ENCODE assay signal across 8 mouse cellular contexts in the genomic region with DNA sequence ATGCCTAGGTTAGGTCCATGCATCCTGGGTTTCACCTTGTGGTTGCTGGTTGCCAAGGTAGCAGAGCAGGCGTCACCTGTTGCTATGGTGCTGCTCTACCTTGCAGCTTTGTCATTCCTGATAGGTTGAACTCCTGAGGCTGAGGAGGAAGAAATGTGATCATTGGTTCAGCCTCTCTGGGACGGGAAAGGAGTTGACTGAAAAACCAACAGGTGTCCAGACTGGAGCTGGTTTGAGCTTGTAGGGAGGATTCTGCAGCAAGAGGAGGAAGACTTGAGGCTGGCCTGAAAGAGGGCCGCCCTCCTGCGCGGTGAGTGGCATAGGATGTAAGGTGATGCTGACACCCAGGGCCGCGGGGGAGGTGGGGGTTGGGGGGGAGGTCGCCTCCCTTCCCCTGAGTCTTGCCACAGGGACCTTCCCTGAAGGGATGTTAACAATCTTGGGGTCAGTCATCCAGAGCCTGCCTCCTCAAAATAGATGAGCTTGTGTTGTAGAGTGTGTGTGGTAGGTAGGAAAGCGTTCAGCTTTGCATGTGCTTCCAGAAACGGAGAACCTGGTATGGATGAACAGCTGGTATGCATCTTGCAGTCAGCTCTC. TPM values are rescaled to one million over a fixed set of nuclear protein-coding genes. Genes with fewer than 3 reads are reported as not detected.
DNase-seq lines count a peak whose midpoint lies in the region; ATAC-seq lines count a peak whose summit lies in the region.

No protein-coding gene starts in this region.

- no peaks in the 10 kb centered on the region for H3K27me3 ChIP-seq in hindbrain, embryonic 10.5 days (ENCODE audit: insufficient read depth, poor library complexity, severe bottlenecking)

- H3K27ac ChIP-seq in hindbrain, embryonic 10.5 days = no peak overlapping the region

- no peak for ATAC-seq in megakaryocyte progenitor cell, adult 5-6 weeks (replicated peaks; ENCODE audit: poor library complexity)
- ATAC-seq in activated CD4-positive, CD25-positive, alpha-beta regulatory T cell, adult 4 months = no peak

- peaks cover 14% of the 10 kb centered on the region for H3K36me3 ChIP-seq in hindbrain, embryonic 10.5 days

- no peaks in the 10 kb centered on the region for H3K9me3 ChIP-seq in hindbrain, embryonic 10.5 days

- DNase-seq in ovary, adult 18-20 months (ENCODE audit: low spot score) = peak; percentile 2
- no peak for DNase-seq in ovary, postnatal 10 days (ENCODE audit: low spot score)
- DNase-seq in hindbrain, embryonic 10.5 days (ENCODE audit: low spot score) = peak; percentile 38
- DNase-seq in layer of hippocampus, postnatal 36 days = peak; percentile 16 to 32
- peak; percentile 19 for DNase-seq in neural tube, embryonic 10.5 days (ENCODE audit: extremely low spot score, low spot score)
- DNase-seq in gastrocnemius, postnatal 4 days (ENCODE audit: low spot score in 2 of 2) = no peak

- H3K4me3 ChIP-seq in hindbrain, embryonic 10.5 days = no peak overlapping the region

- H3K4me1 ChIP-seq in hindbrain, embryonic 10.5 days (replicated peaks) = peaks cover 5% of the 10 kb centered on the region; the same call in 1 of the 2 replicates

- 16% methylated on average over 10 of the region's 10 CpGs for WGBS in hindbrain, embryonic 10.5 days

RNA-seq across cellular contexts. Expression of a gene that starts 0.8 kb away (rescaled TPM):
- 0.01 and 0.05 TPM in 2 replicates for polyA plus RNA-seq in hindbrain, embryonic 10.5 days (2016; fragmentation: Nextera tagmentation; extraction: Ambion mirVana)
- 1 to 10 TPM; 3.5 to 5.1 TPM for total RNA-seq in layer of hippocampus, postnatal 36 days (2021)
- total RNA-seq in megakaryocyte progenitor cell, adult 5-6 weeks (2015) = 0.37 TPM in 1 of 2 replicates, not detected in the other
- 0.07 TPM in 1 of 2 replicates, not detected in the other for total RNA-seq in megakaryocyte progenitor cell, adult 5-6 weeks (2017)
- under 1 TPM in 1 of 2 experiments, not detected in 1; 0.26 TPM for polyA plus RNA-seq in activated CD4-positive, CD25-positive, alpha-beta regulatory T cell, adult 4 months (2017; shearing (Covaris generic))
- total RNA-seq in gastrocnemius, postnatal 4 days (2021) = under 1 TPM; 0.05 to 0.13 TPM

Comparison
In these comparisons a context has a peak if more than half of its experiments do, and no peak if none do; other contexts are left out.
1. DNase-seq: peak in ovary, adult 18-20 months (single experiment), hindbrain, embryonic 10.5 days (single experiment), layer of hippocampus, postnatal 36 days (2 of 2) and neural tube, embryonic 10.5 days (single experiment); none in ovary, postnatal 10 days (single experiment) and gastrocnemius, postnatal 4 days (0 of 2).